Mouse (Mus musculus) MEL (cell line): ENCODE results near the gene 1700013G24Rik.

Experiments used
- CHD1 ChIP-seq: IDR thresholded peaks from 2 replicates; pipeline ENCODE4 v1.6.1; 2012; ENCODE audit warnings: low read depth, mild to moderate bottlenecking, inconsistent platforms, low read length, improper control_type of control experiment
- CTCF ChIP-seq, 3 experiments: IDR thresholded peaks in 2 of 3; conservative IDR thresholded peaks in 1 of 3; 2 replicates each; pipeline ENCODE4 v1.5.1; 2011 to 2012; ENCODE audit warnings: low read length in 3 of 3, low read depth in 2 of 3, mild to moderate bottlenecking in 2 of 3, improper control_type of control experiment in 1 of 3, inconsistent platforms in 1 of 3, mixed read lengths in 1 of 3, moderate library complexity in 1 of 3; ENCODE audit not compliant: control insufficient read depth in 1 of 3, insufficient read depth in 1 of 3, poor library complexity in 1 of 3, severe bottlenecking in 1 of 3
- GATA1 ChIP-seq: IDR thresholded peaks from 2 replicates; pipeline ENCODE4 v1.6.1; 2011; ENCODE audit warnings: low read depth, low read length, improper control_type of control experiment
- POLR2AphosphoS5 ChIP-seq: IDR thresholded peaks from 2 replicates; pipeline ENCODE4 v1.6.1; 2012; ENCODE audit warnings: low read depth, borderline replicate concordance, mild to moderate bottlenecking, inconsistent platforms, low read length, moderate library complexity, mixed read lengths

- no peak for TF ChIP-seq GATA1
- no peak for TF ChIP-seq CTCF (IDR thresholded peaks at IDR 0.05 in 2 of 3, conservative IDR thresholded peaks at IDR 0.05 in 1 of 3; ENCODE audit: control insufficient read depth in 1 of 3, insufficient read depth in 1 of 3, low read depth in 2 of 3, low read length in 3 of 3, poor library complexity in 1 of 3, severe bottlenecking in 1 of 3)
- no peak for TF ChIP-seq POLR2AphosphoS5
- no peak for TF ChIP-seq CHD1
These were observed 1.5 kb downstream of the 1700013G24Rik start for GRCm38 (mm10) chr4:137454582-137454981.
